Mouse (Mus musculus) intestine, embryonic 15.5 days (tissue): Measurements from ENCODE around the gene Rpn1. TPM values are rescaled to one million over a fixed set of nuclear protein-coding genes. Genes with fewer than 3 reads are reported as not detected.

Experiments used
- ATAC-seq: fragments of 200-750 bp; cut with Nextera tagmentation; 2 replicates; pipeline ENCODE4 v1.8.0; 2017; ENCODE audit warnings: moderate TSS enrichment, moderate library complexity
- H3K27ac ChIP-seq: fragments of 300-500 bp; sonication (generic); 2 replicates; pipeline ENCODE4 v1.5.1; 2015; ENCODE audit warnings: mild to moderate bottlenecking, inconsistent platforms
- H3K27me3 ChIP-seq: fragments of 300-500 bp; sonication (generic); replicated peaks from 2 replicates; pipeline ENCODE4 v1.6.1; 2015; ENCODE audit warnings: inconsistent platforms
- H3K36me3 ChIP-seq: fragments of 300-500 bp; sonication (generic); 2 replicates; pipeline ENCODE4 v1.6.1; 2015; ENCODE audit warnings: inconsistent platforms
- H3K4me1 ChIP-seq: fragments of 300-500 bp; sonication (generic); replicated peaks from 2 replicates; pipeline ENCODE4 v1.6.1; 2015; ENCODE audit warnings: inconsistent platforms
- H3K4me2 ChIP-seq: fragments of 300-500 bp; sonication (generic); replicated peaks from 2 replicates; pipeline ENCODE4 v1.6.1; 2015; ENCODE audit warnings: mild to moderate bottlenecking, inconsistent platforms
- H3K4me3 ChIP-seq: fragments of 300-500 bp; sonication (generic); replicated peaks from 2 replicates; pipeline ENCODE4 v1.5.1; 2015; ENCODE audit warnings: inconsistent platforms
- H3K9ac ChIP-seq: fragments of 300-500 bp; sonication (generic); 2 replicates; pipeline ENCODE4 v1.6.1; 2015; ENCODE audit warnings: inconsistent platforms
- H3K9me3 ChIP-seq: fragments of 300-500 bp; sonication (generic); 2 replicates; pipeline ENCODE4 v1.6.1; 2016; ENCODE audit warnings: inconsistent platforms
- WGBS: fragments of 180-500 bp; shearing (Covaris S2); methylation state at CpG from one replicate; pipeline ENCODE4 v1.1.7; 2015; 5-methylcytosine and 5-hydroxymethylcytosine counted together
- polyA plus RNA-seq: library from polyadenylated mRNA; unstranded; fragments of >200 nt; fragmentation: Nextera tagmentation; extraction: Ambion mirVana; gene quantifications from 2 replicates; pipeline ENCODE4 v1.2.1, GENCODE M21; 2015

Gene Rpn1
- polyA plus RNA-seq, 1 experiment from 2014 or later = 425 TPM

DNA sequence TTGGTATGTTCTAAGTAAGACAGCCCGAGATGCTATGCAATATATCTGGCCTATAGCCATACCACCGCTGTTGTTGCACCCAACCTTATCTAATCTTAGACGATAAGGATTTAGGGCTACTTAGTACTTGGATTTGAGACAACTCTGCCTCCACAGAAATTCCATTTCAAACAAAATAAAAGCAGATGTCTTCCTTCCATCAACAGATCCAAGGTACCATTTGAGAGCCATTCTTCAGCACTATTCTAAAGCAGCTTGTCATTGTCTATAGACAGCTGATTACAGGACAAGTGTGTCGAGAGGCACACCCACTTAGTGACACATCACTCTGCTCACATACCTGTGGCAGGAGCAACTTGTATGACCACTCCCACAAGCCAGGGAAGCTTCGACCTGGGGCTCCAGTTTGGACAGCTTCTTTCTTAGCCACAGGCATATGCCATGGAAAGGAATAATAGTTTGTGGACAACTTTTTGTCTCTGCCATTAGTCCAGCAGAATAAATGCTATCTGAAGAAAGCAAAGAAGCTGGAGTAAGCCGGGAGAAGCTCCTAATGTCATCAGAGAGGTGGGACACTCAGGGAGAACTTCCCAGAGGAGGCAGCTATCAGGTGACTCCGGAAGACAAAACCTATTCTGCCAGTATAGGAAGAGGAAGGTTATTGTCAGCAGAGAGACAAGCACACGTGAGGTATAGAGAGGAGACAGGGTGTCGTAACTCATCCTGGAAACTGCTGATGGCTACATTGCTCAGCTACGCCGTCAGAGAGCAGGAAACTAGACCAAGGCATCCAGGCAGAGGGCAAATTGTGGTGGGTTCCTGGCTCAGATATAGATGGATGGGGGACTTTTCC lies 30.8 kb upstream of the Rpn1 start:
- Histone ChIP-seq H3K4me2 (peak overlapping the region; percentile 3; the same call in 1 of the 2 replicates), H3K4me1 (peaks cover 12% of the 10 kb centered on the region), H3K27ac (peak overlapping the region; percentile 4; the same call in 1 of the 2 replicates), H3K36me3 (no peaks in the 10 kb centered on the region), H3K9ac (no peak overlapping the region), H3K4me3 (no peak overlapping the region), H3K9me3 (no peaks in the 10 kb centered on the region), H3K27me3 (no peaks in the 10 kb centered on the region)
- 38% methylated on average over 11 of the region's 11 CpGs for WGBS
- ATAC-seq = peak; percentile 29

DNA sequence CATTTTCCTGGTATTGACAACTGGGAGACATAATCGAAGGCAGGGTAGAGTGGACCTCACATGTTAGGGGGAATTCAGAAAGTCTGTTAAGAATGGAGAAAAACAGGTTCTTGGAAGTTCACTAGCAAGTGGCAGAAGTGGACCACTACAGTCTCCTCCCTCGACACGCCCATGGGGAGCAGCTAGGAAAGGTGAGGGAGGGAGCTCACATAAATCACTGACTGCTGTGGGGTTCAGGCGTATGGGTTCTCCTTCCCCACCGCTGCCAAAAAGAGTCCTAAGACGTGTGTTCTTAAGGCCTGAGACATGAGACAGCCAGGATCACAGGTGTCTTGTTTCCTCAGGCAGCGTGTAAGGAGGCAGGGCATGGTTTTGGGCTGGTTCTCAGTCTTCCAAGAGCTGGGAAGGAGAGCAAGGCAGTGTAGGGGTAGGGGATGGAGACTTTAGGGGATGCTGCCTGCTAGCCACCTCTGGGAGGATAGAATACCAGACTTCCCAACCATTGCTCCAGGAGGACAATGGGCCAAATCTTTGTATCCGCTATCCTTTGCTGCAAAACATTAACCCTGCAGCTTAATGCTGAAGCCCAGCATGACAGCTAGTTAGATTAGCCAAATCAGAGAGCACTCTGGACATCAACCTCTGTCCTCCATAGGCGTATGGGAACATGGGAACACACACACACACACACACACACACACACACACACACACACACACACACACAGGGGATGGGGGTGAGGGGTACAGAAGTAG lies 30.0 kb upstream of the Rpn1 start:
- H3K9ac ChIP-seq = no peak overlapping the region
- peaks cover 12% of the 10 kb centered on the region for H3K4me1 ChIP-seq
- peak; percentile 54; the same call in 1 of the 2 replicates for ATAC-seq
- H3K27ac ChIP-seq = no peak overlapping the region
- H3K9me3 ChIP-seq = no peaks in the 10 kb centered on the region
- no peaks in the 10 kb centered on the region for H3K36me3 ChIP-seq
- H3K4me2 ChIP-seq = peak overlapping the region; percentile 3; the same call in 1 of the 2 replicates
- no peaks in the 10 kb centered on the region for H3K27me3 ChIP-seq
- H3K4me3 ChIP-seq = no peak overlapping the region
- WGBS = 58% methylated on average over 9 of the region's 9 CpGs

DNA sequence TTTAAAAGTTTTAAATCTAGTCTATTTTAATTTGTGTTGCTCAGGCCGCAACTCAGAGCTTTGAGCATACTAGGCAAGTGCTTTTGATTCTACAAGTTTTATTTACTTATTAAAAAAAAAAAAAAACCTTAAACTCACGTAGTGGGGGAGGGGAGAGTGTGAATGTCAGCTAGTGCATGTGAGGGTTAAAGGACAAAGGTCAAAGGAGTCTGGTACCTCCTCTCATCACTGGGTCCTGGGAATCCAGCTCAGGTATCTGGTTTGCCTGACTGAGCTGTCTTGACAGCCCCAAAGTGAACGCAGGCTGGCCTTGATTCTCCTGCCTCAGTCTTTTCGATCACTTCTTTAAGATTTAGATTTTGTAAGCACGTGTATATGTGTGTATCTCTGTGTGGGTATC lies 28.6 kb upstream of the Rpn1 start:
- Histone ChIP-seq H3K9ac (no peak overlapping the region), H3K36me3 (no peaks in the 10 kb centered on the region), H3K9me3 (no peaks in the 10 kb centered on the region), H3K4me2 (no peak overlapping the region), H3K4me3 (no peak overlapping the region), H3K27me3 (no peaks in the 10 kb centered on the region), H3K27ac (no peak overlapping the region), H3K4me1 (peaks cover 12% of the 10 kb centered on the region)
- WGBS = 52% methylated on average over 5 of the region's 5 CpGs
- no peak for ATAC-seq

DNA sequence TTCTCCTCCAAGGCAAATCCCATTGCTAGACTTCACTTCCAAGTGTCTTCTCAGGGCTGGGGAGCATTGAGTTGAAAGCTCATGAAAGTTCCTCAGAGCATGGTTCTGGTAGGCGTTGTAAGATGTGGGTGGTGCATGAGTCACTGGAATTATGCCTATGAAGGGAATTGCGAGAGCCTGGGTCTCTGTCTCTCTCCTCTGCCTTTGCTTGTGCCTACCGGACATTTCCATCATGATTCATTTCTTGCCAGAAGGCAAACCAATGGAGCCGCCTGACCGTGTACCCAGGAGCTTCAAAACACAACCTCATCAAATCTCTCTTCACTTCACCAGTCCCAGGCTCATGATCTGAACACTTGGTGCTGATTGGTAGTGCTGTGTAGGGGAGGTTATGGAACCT lies 27.4 kb upstream of the Rpn1 start:
- no peaks in the 10 kb centered on the region for H3K9me3 ChIP-seq
- H3K27me3 ChIP-seq = no peaks in the 10 kb centered on the region
- H3K4me2 ChIP-seq = no peak overlapping the region
- ATAC-seq = no peak
- no peak overlapping the region for H3K27ac ChIP-seq
- H3K4me3 ChIP-seq = no peak overlapping the region
- H3K9ac ChIP-seq = no peak overlapping the region
- H3K36me3 ChIP-seq = no peaks in the 10 kb centered on the region
- H3K4me1 ChIP-seq = peaks cover 12% of the 10 kb centered on the region
- 86% methylated on average over 5 of the region's 5 CpGs for WGBS

DNA sequence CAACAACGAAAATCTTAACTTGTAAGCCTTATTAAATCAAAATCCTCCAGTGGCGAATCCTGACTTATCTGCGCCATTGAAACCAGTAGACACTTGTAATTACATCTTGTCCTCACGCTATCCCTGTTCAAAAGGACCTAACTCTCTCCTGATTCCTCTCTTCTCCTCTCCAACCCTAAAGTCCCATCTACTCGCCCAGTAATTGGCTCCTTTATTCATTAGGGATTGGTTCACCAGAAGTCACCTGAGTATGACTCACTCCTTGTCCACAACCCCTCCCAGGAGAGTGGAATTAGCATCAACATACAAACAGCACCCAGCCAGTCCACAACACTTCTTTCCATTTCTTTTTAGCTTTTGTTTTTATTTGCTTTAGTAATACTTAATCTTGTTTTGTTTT lies 24.4 kb upstream of the Rpn1 start:
- Histone ChIP-seq H3K27ac (no peak overlapping the region), H3K4me3 (no peak overlapping the region), H3K27me3 (no peaks in the 10 kb centered on the region), H3K9ac (no peak overlapping the region), H3K36me3 (no peaks in the 10 kb centered on the region), H3K9me3 (no peaks in the 10 kb centered on the region), H3K4me1 (no peaks in the 10 kb centered on the region), H3K4me2 (no peak overlapping the region)
- no peak for ATAC-seq
- 78% methylated on average over 5 of the region's 5 CpGs for WGBS

DNA sequence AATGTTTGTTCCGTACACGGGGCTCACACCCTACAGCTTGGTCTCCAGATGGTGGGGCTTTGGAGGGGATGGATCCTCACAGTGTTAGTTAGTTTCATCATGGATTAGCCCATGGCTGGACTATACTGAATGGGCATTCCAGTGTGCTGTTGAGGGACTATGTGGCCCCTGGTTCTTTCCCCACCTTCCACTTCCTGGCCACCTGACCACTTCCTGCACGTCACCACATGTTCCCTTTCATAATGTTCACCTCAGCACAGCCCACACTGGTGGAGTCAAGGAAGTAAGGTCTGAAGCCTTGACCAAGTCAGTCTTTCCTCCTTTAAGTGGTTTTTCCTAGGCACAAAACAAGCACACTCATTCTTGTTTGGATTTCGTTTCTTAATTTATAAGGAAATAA lies 23.7 kb upstream of the Rpn1 start:
- H3K27ac ChIP-seq = no peak overlapping the region
- WGBS = 79% methylated on average over 4 of the region's 4 CpGs
- ATAC-seq = no peak

DNA sequence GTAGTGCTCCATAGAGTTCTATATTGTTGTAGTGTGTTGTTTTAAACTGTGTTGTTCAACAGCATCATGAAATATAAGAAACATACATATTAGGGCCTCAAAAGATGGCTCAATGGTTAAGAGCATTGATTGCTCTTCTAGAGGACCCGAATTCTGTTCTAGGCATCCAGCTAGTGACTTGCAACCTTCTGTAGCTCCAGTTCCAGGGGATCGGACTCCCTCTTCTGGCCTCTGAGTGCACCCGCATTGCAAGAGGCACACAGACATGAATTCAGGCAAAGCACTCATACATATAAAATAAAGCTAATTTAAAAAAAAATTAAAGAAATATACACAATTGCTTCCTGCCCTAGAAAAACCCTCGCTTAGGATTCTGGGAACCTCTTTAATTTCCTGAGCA lies 22.9 kb upstream of the Rpn1 start:
- H3K4me3 ChIP-seq = no peak overlapping the region
- H3K9me3 ChIP-seq = no peaks in the 10 kb centered on the region
- H3K4me2 ChIP-seq = no peak overlapping the region
- H3K27ac ChIP-seq = no peak overlapping the region
- no peaks in the 10 kb centered on the region for H3K4me1 ChIP-seq
- WGBS = 82% methylated on average over 4 of the region's 4 CpGs
- no peaks in the 10 kb centered on the region for H3K27me3 ChIP-seq
- H3K9ac ChIP-seq = no peak overlapping the region
- no peak for ATAC-seq
- H3K36me3 ChIP-seq = no peaks in the 10 kb centered on the region

More for the DNA sequence above, 23.7 kb upstream of the Rpn1 start:
- Histone ChIP-seq H3K4me2 (no peak overlapping the region), H3K36me3 (no peaks in the 10 kb centered on the region), H3K9me3 (no peaks in the 10 kb centered on the region), H3K4me3 (no peak overlapping the region), H3K9ac (no peak overlapping the region), H3K27me3 (no peaks in the 10 kb centered on the region), H3K4me1 (no peaks in the 10 kb centered on the region)

DNA sequence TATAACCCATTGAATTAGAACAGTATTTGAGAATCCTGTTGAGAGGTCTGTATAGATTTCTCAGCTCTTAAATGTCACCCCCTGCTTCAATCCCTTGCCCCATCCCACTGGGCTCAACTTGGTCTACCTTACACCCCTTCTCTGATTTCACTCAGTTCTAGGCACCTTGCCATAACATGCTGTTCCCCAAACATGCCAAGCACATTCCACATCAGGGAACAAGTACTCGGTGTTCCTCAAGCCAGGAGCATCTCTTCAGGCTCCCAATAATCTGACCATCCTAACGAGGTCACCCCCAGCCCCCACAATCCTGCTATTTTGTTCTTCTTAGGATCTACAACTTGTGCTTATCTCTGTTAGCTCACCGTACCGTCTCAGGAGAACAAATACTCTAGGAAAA lies 21.9 kb upstream of the Rpn1 start:
- no peak for ATAC-seq
- Histone ChIP-seq H3K4me2 (no peak overlapping the region), H3K36me3 (no peaks in the 10 kb centered on the region), H3K9me3 (no peaks in the 10 kb centered on the region), H3K27me3 (no peaks in the 10 kb centered on the region), H3K27ac (no peak overlapping the region), H3K9ac (no peak overlapping the region), H3K4me3 (no peak overlapping the region), H3K4me1 (no peaks in the 10 kb centered on the region)
- 73% methylated on average over 4 of the region's 4 CpGs for whole genome bisulfite sequencing

DNA sequence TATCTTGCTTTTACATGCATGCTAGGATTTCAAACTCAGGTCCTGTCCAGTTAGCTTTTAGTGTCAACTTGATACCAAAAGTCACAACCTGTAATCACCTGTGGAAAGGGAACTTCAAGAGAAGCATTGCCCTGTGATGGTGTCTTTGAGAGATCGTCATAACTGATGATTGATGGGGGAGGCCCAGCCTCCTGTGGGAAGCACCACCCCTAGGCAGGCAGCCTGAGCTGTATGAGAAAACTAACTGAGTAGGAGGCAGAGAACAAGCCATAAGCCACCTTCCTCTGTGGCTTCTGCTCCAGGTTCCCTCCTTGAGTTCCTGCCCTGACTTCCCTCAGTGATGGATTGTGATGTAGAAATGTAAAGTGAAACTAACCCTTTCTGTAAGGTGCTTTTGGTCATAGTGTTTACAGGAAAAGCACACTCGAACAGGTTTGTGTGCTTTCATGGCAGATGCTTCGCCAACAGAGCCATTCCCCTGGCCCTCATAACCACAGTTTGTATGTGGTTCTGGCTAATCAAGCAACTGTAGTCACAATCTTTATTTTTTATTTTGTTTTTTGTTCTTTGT lies 20.1 kb upstream of the Rpn1 start:
- H3K27ac ChIP-seq = 0 out of 2 replicates have a peak overlapping the region, but pooled peaks have one; percentile 9

DNA sequence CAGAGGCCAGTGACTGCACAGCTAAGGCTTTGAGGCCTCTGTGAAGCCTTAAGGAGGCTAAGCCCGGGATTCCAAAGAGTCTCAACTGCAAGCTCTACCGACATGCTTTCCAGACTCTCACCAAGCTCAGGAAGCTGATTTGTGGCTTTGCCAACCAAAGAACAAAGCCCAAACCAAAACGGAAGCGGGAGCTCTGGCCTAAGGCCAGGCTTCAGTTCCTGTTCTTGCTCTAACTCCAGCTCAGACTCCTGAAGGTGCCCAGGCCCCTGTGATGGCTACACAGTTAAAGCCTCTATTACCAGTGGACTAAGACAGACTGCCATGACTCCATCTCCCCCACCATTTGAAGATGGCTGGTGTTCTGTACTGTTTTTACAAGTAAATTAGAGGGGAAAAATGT lies 19.2 kb upstream of the Rpn1 start:
- no peaks in the 10 kb centered on the region for H3K36me3 ChIP-seq
- 58% methylated on average over 4 of the region's 4 CpGs for WGBS
- no peaks in the 10 kb centered on the region for H3K27me3 ChIP-seq
- no peak overlapping the region for H3K4me2 ChIP-seq
- H3K27ac ChIP-seq = no peak overlapping the region
- H3K9ac ChIP-seq = no peak overlapping the region
- no peaks in the 10 kb centered on the region for H3K9me3 ChIP-seq
- H3K4me1 ChIP-seq = no peaks in the 10 kb centered on the region
- H3K4me3 ChIP-seq = no peak overlapping the region
- ATAC-seq = no peak

More for the DNA sequence above, 20.1 kb upstream of the Rpn1 start:
- no peaks in the 10 kb centered on the region for H3K9me3 ChIP-seq
- no peak overlapping the region for H3K4me3 ChIP-seq
- 76% methylated on average over 3 of the region's 3 CpGs for WGBS
- no peak overlapping the region for H3K4me2 ChIP-seq
- no peaks in the 10 kb centered on the region for H3K27me3 ChIP-seq
- no peaks in the 10 kb centered on the region for H3K36me3 ChIP-seq
- no peaks in the 10 kb centered on the region for H3K4me1 ChIP-seq
- no peak for ATAC-seq
- no peak overlapping the region for H3K9ac ChIP-seq

DNA sequence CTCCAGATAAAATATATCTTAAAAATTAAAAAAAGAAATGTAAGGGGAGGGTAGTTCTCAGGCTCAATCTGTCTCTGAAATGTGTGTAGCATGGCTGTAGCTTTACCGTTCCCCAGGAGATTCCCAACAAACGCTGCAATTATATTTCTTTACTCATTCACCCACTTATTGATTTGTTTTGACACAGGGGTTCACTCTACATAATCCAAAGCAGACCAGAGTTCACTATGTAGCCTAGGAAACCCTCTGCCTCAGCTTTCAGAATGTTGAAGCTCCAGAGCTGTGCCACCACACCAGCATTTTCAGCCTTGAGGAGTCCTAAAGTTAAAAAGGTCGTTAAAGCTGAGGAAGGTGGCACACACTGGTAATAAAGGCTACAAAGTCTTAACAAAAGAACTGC lies 18.3 kb upstream of the Rpn1 start:
- Histone ChIP-seq H3K27ac (no peak overlapping the region), H3K27me3 (no peaks in the 10 kb centered on the region), H3K9me3 (no peaks in the 10 kb centered on the region), H3K4me1 (no peaks in the 10 kb centered on the region), H3K4me3 (no peak overlapping the region), H3K9ac (no peak overlapping the region), H3K36me3 (no peaks in the 10 kb centered on the region), H3K4me2 (no peak overlapping the region)
- 45% methylated on average over 3 of the region's 3 CpGs for WGBS
- no peak for ATAC-seq

DNA sequence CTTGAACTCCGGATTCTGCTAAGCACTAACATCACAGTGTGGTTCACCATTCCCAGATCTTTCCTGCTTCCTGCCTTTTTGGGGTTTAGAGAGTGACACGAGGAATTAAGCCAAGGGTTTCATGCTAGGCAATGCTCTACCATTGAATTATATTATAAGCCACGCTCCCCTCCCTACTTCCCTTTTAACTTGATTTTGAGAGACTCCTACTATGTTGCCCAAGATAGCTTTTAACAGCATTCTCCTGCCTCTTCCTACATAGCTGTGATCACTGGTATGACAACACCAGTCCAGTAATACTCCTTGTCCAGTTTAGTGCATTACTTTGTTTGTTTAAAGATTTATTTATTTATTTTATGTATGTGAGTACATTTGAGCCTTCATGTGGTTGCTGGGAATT lies 16.6 kb upstream of the Rpn1 start:
- Histone ChIP-seq H3K4me1 (no peaks in the 10 kb centered on the region), H3K9me3 (no peaks in the 10 kb centered on the region), H3K36me3 (no peaks in the 10 kb centered on the region), H3K4me2 (no peak overlapping the region), H3K27ac (no peak overlapping the region), H3K27me3 (no peaks in the 10 kb centered on the region), H3K9ac (no peak overlapping the region), H3K4me3 (no peak overlapping the region)
- 69% methylated on average over 3 of the region's 3 CpGs for WGBS
- no peak for ATAC-seq
